Mouse (Mus musculus) kidney, embryonic 16.5 days (tissue): Measurements from ENCODE around the gene Antxr2. TPM values are rescaled to one million over a fixed set of nuclear protein-coding genes. Genes with fewer than 3 reads are reported as not detected.
A peak's percentile ranks its signal among the peaks of the same experiment; 100 is the strongest.

Source experiments
- ATAC-seq: fragments of 200-750 bp; cut with Nextera tagmentation; 2 replicates; pipeline ENCODE4 v1.8.0; 2017; ENCODE audit warnings: moderate TSS enrichment; ENCODE audit not compliant: low FRiP score, low TSS enrichment
- H3K27ac ChIP-seq: fragments of 300-500 bp; sonication (generic); 2 replicates; pipeline ENCODE4 v1.5.1; 2014; ENCODE audit warnings: low read length
- H3K27me3 ChIP-seq: fragments of 300-500 bp; sonication (generic); 2 replicates; pipeline ENCODE4 v1.6.1; 2014; ENCODE audit warnings: low read length, control low read depth, mixed read lengths; ENCODE audit not compliant: insufficient read depth
- H3K36me3 ChIP-seq: fragments of 300-500 bp; sonication (generic); 2 replicates; pipeline ENCODE4 v1.6.1; 2014; ENCODE audit warnings: low read length, control low read depth, mixed read lengths; ENCODE audit not compliant: insufficient read depth
- H3K4me1 ChIP-seq: fragments of 300-500 bp; sonication (generic); 2 replicates; pipeline ENCODE4 v1.6.1; 2014; ENCODE audit warnings: low read length, control low read depth, mixed read lengths; ENCODE audit not compliant: insufficient read depth
- H3K4me2 ChIP-seq: fragments of 300-500 bp; sonication (generic); replicated peaks from 2 replicates; pipeline ENCODE4 v1.6.1; 2014; ENCODE audit warnings: low read depth, low read length
- H3K4me3 ChIP-seq: fragments of 300-500 bp; sonication (generic); 2 replicates; pipeline ENCODE4 v1.5.1; 2014; ENCODE audit warnings: mild to moderate bottlenecking, low read length
- H3K9ac ChIP-seq: fragments of 300-500 bp; sonication (generic); replicated peaks from 2 replicates; pipeline ENCODE4 v1.6.1; 2014; ENCODE audit warnings: low read length
- H3K9me3 ChIP-seq: fragments of 300-500 bp; sonication (generic); 2 replicates; pipeline ENCODE4 v1.6.1; 2016; ENCODE audit warnings: low read length, control low read depth
- WGBS: fragments of 180-500 bp; shearing (Covaris S2); extraction: QIAGEN DNeasy Blood & Tissue Kit; methylation state at CpG from one replicate; pipeline ENCODE4 v1.1.7; 2014; 5-methylcytosine and 5-hydroxymethylcytosine counted together
- polyA plus RNA-seq: library from polyadenylated mRNA; unstranded; fragments of >200 nt; fragmentation: Nextera tagmentation; extraction: Ambion mirVana; gene quantifications from 2 replicates; pipeline ENCODE4 v1.2.1, GENCODE M21; 2015

Antxr2 gene
- polyA plus RNA-seq, 1 experiment from 2014 or later: 21.9 TPM

DNA sequence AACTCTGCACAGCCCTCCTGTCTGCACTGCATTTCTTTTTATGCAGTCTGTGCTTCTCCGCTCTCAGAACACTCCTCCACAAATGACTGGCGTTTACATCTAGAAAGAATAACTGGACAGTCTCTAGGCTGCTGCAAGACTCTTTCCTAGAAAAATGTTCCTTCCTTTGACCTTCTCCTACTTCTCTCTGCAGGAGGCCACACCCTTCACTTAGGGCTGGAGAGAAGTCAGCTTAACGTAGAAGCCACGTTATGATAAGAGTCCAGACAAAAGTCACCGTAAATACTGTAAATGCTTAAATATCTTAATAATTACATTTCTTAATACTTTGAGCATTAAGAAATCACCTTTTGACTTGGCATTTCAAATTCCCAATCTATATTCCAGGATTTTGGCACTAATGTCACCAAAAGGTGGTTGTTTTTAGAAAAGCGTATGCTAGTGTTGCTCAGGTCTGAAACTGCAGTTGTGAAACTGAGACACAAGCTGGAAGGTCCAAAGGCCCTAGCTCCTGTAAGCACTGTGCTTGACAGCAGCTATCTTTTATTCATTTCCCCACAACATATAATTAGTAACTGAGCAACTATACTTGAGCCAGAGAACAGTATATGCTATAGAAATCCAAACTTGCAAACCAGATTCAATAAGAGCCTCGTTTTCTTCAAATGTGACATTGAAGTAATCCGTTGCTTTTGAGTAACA, 3.0 kb downstream of the Antxr2 start:
- Histone ChIP-seq H3K9me3 (no peaks in the 10 kb centered on the region), H3K27me3 (no peaks in the 10 kb centered on the region), H3K36me3 (peaks cover 16% of the 10 kb centered on the region), H3K9ac (no peak overlapping the region), H3K4me3 (peak overlapping the region; percentile 13; the same call in 1 of the 2 replicates), H3K4me2 (peak overlapping the region; percentile 14), H3K27ac (no peak overlapping the region), H3K4me1 (peaks cover 28% of the 10 kb centered on the region)
- 52% methylated on average over 8 of the region's 8 CpGs for WGBS
- no peak for ATAC-seq

DNA sequence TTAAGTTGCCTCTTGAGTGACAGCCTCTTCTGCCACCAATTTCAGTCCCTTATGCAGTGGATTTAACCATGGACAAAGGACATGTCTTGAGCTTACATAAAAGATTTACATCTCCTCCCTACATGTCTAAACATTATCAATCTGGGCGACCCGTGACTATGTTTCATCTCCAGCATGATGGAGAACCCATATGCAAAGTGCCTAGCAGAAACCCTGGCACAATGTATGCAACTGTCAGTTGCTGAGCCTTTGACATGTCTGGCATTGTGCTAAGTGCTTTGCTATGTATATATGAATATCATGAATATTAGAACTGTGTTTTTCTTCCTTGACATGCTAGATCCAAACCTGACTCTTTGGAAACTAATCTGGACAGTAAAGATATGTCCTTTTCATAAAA, 4.9 kb downstream of the Antxr2 start:
- H3K4me1 ChIP-seq: peaks cover 22% of the 10 kb centered on the region
- no peak overlapping the region for H3K9ac ChIP-seq
- H3K36me3 ChIP-seq: peaks cover 19% of the 10 kb centered on the region
- ATAC-seq: no peak
- no peak overlapping the region for H3K27ac ChIP-seq
- no peaks in the 10 kb centered on the region for H3K9me3 ChIP-seq
- WGBS: 88% methylated on average over 2 of the region's 2 CpGs
- no peaks in the 10 kb centered on the region for H3K27me3 ChIP-seq
- no peak overlapping the region for H3K4me3 ChIP-seq
- H3K4me2 ChIP-seq: no peak overlapping the region

DNA sequence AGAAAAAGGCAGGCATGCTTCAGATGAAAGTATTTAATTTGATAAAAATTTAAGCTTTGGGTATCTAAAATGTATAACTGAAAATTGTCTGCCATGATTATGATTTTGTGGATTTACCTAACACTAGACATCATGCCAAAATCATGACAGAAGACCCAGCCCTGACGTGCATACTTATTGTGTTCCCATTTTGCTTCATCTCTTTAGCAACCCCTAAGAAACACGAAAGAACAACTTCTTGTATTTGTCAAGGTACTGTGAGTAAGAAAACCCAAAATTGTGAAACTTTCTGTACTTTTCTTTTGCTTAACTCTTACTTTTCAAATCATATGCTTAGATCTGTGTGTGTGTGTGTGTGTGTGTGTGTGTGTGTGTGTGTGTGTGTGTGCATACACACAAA, 6.3 kb downstream of the Antxr2 start:
- H3K36me3 ChIP-seq: peaks cover 28% of the 10 kb centered on the region
- no peak overlapping the region for H3K4me3 ChIP-seq
- peaks cover 19% of the 10 kb centered on the region for H3K4me1 ChIP-seq
- no peaks in the 10 kb centered on the region for H3K27me3 ChIP-seq
- no peaks in the 10 kb centered on the region for H3K9me3 ChIP-seq
- no peak overlapping the region for H3K9ac ChIP-seq
- no peak overlapping the region for H3K4me2 ChIP-seq
- WGBS: 88% methylated on average over 2 of the region's 2 CpGs
- no peak for ATAC-seq
- H3K27ac ChIP-seq: no peak overlapping the region

DNA sequence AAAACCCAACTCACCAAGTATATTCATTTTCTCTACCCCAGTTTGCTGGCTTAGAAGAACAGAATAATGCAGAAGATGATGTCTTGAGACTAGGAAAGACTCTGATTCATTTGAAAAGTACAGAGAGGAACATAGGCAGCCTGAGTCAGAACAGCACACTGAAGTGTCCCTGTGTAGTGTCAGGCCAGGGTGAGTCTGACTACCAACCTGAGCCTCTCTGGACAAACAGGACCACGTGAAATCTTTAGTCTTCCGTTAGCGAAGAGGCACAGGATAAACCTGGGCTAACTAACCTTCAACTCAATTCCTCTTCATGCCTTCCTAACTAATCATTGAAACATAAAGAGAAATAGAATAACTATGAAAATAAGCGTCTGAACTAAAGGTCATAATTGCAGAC, 9.3 kb downstream of the Antxr2 start:
- no peak overlapping the region for H3K27ac ChIP-seq
- ATAC-seq: no peak
- 0 out of 2 replicates have a peak, but pooled peaks cover 2% of the 10 kb centered on the region for H3K4me1 ChIP-seq
- H3K4me2 ChIP-seq: no peak overlapping the region
- H3K27me3 ChIP-seq: no peaks in the 10 kb centered on the region
- H3K9me3 ChIP-seq: no peaks in the 10 kb centered on the region
- peaks cover 30% of the 10 kb centered on the region for H3K36me3 ChIP-seq
- 92% methylated on average over 4 of the region's 4 CpGs for WGBS
- H3K4me3 ChIP-seq: no peak overlapping the region
- H3K9ac ChIP-seq: no peak overlapping the region

DNA sequence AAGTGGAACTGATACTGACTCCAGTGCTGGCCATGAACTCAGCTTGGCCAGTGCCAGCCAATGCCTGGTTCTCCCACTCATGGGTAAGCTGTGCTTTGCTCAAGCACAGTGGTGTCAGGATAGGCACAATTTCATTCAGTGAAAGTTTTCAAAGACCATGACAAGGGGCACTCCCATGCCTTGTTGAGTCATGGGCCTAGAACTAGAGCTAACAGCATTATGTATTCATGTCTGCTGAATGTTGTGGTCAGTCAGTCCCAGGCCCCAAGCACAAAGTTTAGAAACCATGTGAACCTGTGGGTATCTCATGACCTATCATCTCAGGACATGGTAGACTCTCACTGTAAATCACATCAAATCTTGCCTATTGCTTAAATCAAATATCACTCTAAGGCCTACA, 10.2 kb downstream of the Antxr2 start:
- peaks cover 26% of the 10 kb centered on the region for H3K36me3 ChIP-seq
- ATAC-seq: no peak
- H3K4me3 ChIP-seq: no peak overlapping the region

DNA sequence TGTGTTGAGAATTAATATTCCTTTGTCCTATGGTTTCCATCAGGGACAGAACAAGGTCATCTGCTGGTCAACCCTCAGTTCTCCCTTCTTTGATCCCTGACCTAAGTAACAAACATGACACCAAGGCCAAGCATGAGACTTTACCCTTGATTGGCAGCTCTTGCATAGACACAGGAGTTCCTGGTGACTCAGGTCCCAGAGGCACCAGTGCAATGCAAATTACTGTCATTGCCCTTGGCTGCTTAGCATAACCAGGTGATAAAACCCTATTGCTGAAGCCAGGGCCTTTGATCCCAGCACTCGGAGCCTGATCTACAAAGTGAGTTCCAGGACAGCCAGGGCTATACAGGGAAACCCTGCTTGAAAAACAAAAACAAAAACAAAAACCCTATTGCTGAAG, 11.4 kb downstream of the Antxr2 start:
- no peaks in the 10 kb centered on the region for H3K27me3 ChIP-seq
- H3K9me3 ChIP-seq: no peaks in the 10 kb centered on the region
- ATAC-seq: no peak
- 0 out of 2 replicates have a peak, but pooled peaks cover 2% of the 10 kb centered on the region for H3K4me1 ChIP-seq
- peaks cover 20% of the 10 kb centered on the region for H3K36me3 ChIP-seq
- no peak overlapping the region for H3K27ac ChIP-seq
- H3K9ac ChIP-seq: no peak overlapping the region
- H3K4me2 ChIP-seq: no peak overlapping the region
- WGBS: 24% methylated on average over 1 of the region's 1 CpGs
- no peak overlapping the region for H3K4me3 ChIP-seq

More for the DNA sequence above, 10.2 kb downstream of the Antxr2 start:
- no peak overlapping the region for H3K4me2 ChIP-seq
- no peaks in the 10 kb centered on the region for H3K27me3 ChIP-seq
- H3K27ac ChIP-seq: no peak overlapping the region
- H3K9me3 ChIP-seq: no peaks in the 10 kb centered on the region
- 0 out of 2 replicates have a peak, but pooled peaks cover 2% of the 10 kb centered on the region for H3K4me1 ChIP-seq
- H3K9ac ChIP-seq: no peak overlapping the region

DNA sequence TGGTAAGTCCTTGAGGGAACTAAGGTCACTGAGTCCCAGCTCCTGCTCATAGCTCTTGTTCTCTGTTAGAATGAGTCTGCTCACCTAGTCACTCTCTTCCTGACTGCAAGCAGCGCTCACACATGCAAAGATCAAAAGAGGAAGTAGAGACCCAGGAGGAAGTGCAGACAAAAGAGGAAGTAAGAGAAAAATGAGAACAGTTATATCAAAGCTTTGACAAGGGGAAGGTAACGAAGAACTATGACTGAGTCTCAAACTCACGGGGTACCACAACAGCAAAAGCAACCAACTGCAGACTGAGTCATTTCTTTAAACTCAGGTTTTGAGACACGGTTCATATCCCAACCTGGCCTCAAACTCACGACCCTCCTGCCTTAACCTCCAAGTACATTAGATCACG, 12.7 kb downstream of the Antxr2 start:
- WGBS: 83% methylated on average over 6 of the region's 6 CpGs
- Histone ChIP-seq H3K9me3 (no peaks in the 10 kb centered on the region), H3K36me3 (peaks cover 20% of the 10 kb centered on the region), H3K27me3 (no peaks in the 10 kb centered on the region), H3K9ac (no peak overlapping the region), H3K4me3 (no peak overlapping the region), H3K4me1 (0 out of 2 replicates have a peak, but pooled peaks cover 2% of the 10 kb centered on the region), H3K4me2 (no peak overlapping the region), H3K27ac (no peak overlapping the region)
- no peak for ATAC-seq

DNA sequence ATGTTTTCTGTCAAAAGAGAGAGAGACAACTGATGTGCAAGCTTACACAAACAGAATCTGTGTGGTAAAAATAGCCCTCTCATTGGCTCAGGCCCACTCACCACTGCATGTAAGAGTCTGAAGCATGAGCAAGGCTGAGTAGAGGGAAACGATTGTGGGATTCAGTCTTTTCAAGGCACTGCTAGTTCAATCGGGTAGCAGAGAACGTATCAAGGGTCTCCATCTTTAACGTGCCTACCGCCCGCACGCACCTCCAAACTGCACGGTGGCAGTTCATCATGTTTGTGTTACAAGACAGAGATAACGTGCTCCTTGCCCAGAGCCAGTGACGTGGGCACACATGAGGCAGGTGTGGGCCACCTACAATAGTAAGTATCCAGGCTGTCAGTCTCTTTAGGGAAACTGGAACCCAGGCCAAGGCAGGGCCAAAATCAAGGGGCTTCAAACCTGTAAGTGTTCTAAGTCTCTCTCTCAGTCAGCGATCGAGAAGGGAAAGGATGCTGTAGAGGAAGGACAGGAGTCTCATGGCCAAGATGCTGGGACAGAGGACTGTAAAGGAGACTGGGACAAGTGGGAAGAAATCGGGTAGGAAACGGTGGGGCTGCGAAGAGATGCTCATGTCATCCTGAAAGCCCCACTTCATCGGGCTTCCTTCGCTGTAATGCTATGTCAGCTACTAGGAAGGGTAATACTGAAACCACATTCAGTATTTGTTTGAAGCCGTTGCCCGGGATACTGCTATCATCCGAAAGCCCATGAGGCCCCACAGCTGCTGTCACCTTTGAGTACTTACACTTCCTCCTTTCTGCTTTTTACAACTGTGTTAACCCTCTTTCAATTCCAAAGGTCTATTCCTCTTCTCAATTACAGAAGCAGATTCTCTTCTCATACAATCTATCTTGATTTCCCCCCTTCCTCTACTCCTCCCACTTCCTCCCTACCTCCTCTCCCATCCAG, 14.3 kb downstream of the Antxr2 start:
- Histone ChIP-seq H3K9me3 (no peaks in the 10 kb centered on the region), H3K27ac (no peak overlapping the region), H3K4me3 (no peak overlapping the region), H3K36me3 (peaks cover 20% of the 10 kb centered on the region), H3K9ac (no peak overlapping the region), H3K27me3 (no peaks in the 10 kb centered on the region), H3K4me1 (0 out of 2 replicates have a peak, but pooled peaks cover 2% of the 10 kb centered on the region), H3K4me2 (no peak overlapping the region)
- no peak for ATAC-seq
- 75% methylated on average over 20 of the region's 20 CpGs for WGBS

DNA sequence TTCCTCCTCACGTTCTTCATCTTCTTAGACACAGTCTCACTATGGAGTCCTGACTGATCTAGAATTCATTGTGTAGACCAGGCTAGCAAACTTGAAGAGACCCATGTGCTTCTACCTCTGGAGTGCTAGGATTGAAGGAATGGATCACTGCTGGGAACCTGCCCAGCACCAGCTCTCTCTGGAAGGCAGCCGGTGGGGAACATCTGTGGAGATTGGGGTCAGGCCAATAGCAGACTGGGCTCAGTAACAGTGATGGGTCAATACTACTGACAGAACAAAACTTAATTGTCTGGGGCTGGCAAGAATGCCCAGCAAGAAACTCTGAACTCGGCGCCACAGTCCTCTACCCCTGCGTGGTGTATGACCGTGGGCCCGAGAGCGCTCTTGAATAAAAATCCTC, 25.1 kb downstream of the Antxr2 start:
- Histone ChIP-seq H3K4me1 (no peaks in the 10 kb centered on the region), H3K9ac (no peak overlapping the region), H3K27ac (no peak overlapping the region), H3K9me3 (no peaks in the 10 kb centered on the region), H3K4me2 (no peak overlapping the region), H3K27me3 (no peaks in the 10 kb centered on the region), H3K36me3 (peaks cover 14% of the 10 kb centered on the region), H3K4me3 (no peak overlapping the region)
- ATAC-seq: no peak
- 98% methylated on average over 8 of the region's 8 CpGs for WGBS
